Mouse (Mus musculus): ENCODE measurements at regions not wholly inside any gene's neighbourhood (a gene's known extent, or its start where the extent isn't known, plus 50 kb on each side); places are given as distances from the start of the nearest gene placed in this dataset.

DNA sequence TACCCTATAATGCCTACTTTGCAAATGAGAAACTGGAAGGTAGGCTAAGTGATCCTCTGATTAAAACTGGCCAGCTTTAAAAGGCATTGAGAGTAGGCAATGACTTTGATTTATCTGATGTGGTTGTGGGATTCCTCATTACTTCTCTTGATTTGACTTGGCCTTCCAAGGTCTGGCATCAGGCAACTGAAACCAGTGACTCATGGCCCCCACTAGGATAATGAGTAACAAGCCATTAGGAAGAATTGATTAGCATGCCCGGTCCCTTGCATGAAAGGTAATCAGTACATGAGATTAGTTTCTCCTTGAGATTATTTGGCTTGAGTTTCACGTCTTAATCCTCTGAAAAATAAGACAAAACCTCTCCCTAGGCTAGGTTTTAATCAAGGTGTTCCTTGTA is 56.8 kb upstream of the Magi1 start:
- H3K4me3 ChIP-seq (ENCODE audit: low read depth, low read length): no peak overlapping the region
- no peak overlapping the region for H3K9ac ChIP-seq
- no peak overlapping the region for H3K4me2 ChIP-seq
- H3K4me1 ChIP-seq (ENCODE audit: insufficient read depth): no peaks in the 10 kb centered on the region
- no peak for TF ChIP-seq CTCF (IDR thresholded peaks at IDR 0.05; ENCODE audit: low read depth)
- DNase-seq (no peak), ATAC-seq (ENCODE audit: insufficient read depth) (no peak)
- no peaks in the 10 kb centered on the region for H3K27me3 ChIP-seq (ENCODE audit: insufficient read depth, low read length)
- no peaks in the 10 kb centered on the region for H3K9me3 ChIP-seq (ENCODE audit: low read depth, low read length)
- no peak overlapping the region for H3K27ac ChIP-seq (ENCODE audit: low read depth)
- H3K36me3 ChIP-seq (ENCODE audit: insufficient read depth): no peaks in the 10 kb centered on the region
- 68% methylated on average over 2 of the region's 2 CpGs for WGBS

DNA sequence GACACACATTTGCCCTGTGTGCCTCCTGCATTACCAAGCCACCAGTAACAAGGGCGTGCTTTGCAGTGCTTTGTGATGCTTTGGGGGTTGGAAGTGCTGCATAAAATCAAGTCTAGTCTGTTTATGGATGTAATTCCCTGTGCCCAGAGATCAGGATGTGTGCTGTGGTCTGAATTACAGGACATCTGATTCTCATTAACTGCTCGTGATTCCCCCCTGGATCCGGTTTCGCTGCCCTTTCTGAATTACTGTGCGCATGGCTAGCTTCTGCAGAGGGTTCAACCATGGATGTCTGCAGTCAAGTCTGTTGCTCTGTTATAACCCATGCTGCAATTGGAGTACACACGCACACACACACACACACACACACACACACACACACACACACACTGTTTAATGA is 52.5 kb upstream of the Magi1 start:
- Histone ChIP-seq H3K27ac (ENCODE audit: low read depth) (no peak overlapping the region), H3K36me3 (ENCODE audit: insufficient read depth) (no peaks in the 10 kb centered on the region), H3K27me3 (ENCODE audit: insufficient read depth, low read length) (no peaks in the 10 kb centered on the region), H3K4me1 (ENCODE audit: insufficient read depth) (no peaks in the 10 kb centered on the region), H3K9ac (no peak overlapping the region), H3K9me3 (ENCODE audit: low read depth, low read length) (no peaks in the 10 kb centered on the region), H3K4me3 (ENCODE audit: low read depth, low read length) (no peak overlapping the region), H3K4me2 (no peak overlapping the region)
- DNase-seq (peak; percentile 12), ATAC-seq (ENCODE audit: insufficient read depth) (no peak)
- WGBS: 47% methylated on average over 6 of the region's 6 CpGs
- TF ChIP-seq CTCF (IDR thresholded peaks at IDR 0.05; ENCODE audit: low read depth): no peak
